Mouse (Mus musculus) cerebellum, adult 8-10 months (tissue): ENCODE measurements around the gene Pex6.
"Not testable (repeated sequence)": the region's sequence is repeated elsewhere in the genome, so short reads cannot be mapped to it uniquely, and the experiment has no call there.

Experiments
- DNase-seq: peaks from one replicate; pipeline ENCODE4 v3.0.0; 2022

Gene Pex6

GRCm38 (mm10) chr17:46736160-46736559, 24.9 kb downstream of the Pex6 start:
- DNase-seq: no peak

DNA sequence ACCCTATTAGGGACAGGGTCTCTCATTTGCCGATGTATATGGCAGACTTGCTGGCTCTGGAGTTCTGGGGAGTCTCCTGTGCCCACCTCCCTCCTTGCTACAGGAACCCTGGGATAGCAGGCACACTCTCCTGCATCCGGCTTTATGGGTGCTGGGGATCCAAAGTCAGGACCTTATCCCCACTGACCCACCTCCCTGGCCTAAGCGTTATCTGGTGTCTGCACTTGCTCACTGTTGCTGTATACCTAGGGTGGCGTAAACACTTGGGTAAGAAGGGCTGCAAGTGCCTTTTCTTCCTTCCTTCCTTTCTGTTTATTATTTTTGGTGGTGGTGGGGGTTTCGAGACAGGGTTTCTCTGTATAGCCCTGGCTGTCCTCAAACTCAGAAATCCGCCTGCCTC, 30.0 kb downstream of the Pex6 start:
- DNase-seq: no peak

DNA sequence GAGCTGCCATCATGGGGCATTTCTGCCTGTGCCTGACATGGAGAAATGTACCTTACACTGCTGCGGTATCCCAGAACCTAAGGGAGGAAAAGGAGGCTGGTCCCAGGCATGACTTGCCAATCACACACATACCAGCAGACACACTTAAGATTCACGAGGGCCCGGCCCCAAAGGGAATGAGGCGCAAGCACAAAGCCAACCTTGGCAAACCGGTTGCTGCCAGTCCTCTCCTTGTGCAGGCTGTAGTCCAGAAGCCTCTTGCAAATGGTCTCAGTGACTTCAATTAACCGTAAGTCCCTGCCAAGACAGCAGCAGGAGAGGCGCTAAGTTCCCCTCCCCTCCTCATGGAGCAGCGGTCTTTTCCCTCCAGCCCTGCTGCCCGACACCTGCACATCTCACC, 31.7 kb downstream of the Pex6 start:
- DNase-seq: no peak

DNA sequence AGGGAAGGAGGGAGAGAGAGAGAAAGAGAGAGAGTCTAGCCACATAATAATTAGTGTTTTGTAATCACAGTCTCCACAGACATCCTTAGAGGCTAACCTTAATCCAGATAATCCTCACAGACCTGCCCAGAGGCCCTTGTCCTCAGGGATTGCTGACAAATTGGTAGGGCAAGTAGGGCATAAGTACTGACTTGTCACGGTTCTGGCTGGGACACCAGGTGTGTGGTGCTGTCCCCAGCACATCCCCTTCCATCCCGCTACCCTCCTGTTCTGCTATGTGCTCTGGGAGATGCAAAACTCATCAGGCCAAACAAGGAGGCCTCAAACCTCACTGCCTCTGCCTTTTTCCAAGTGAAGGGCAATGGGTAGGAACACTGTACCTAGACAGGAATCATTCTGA, 34.2 kb downstream of the Pex6 start:
- no peak for DNase-seq

DNA sequence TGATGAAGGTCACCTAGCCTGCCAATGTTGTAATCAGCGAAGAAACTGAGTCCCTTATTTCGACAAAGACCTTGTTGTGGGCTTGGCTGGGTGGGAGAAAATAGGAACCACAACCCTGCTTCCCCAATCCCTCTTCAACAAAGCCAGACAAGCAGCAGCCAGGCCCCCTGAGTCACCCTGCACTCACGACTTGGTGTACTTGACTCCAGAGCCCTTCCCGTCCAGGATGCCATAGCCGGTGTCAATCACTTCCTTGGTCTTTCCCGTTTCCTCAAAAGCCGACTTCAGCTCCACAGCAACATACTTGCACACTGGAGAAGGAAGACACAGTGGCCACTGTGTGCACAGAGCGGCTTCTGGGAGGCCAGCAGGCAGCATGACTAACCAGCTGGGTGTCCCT, 36.0 kb downstream of the Pex6 start:
- no peak for DNase-seq

DNA sequence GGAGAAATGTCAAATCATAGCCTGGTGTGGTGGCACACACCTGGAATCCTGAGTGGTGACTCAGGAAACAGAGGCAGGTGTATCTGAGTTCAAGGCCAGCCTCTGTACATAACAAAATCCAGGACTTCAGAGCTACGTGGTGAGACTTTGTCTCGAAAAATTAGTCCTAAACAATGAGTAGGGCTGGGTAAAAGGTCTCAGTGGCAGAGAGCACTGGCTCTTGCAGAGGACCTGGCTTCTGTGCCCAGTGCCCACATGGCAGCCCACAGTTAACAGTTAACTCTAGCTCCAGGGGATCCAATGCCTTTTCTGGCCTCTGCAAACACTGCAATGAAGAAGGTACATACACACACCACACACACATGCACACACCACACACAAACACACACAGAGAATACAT, 36.5 kb downstream of the Pex6 start:
- no peak for DNase-seq

GRCm38 (mm10) chr17:46749282-46749681, 38.0 kb downstream of the Pex6 start:
- DNase-seq: no peak

DNA sequence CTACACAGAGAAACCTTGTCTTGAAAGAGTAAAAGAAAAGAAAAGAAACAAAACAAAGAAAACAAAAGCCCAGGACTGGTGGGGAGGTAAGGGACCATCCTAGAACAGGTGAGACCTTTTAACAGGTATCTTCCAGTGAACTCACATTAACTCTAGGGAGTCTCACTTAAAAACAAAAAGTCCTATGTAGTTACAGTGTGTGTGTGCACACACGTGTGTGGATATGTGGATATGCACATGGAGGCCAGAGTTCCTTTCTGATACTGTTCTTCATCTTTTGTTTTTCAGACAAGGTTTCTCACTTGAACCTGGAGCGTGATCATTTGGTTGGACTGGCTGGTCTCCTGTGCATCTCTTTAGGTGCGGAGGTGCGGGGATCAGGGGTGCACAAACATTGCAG, 39.3 kb downstream of the Pex6 start:
- DNase-seq: no peak

DNA sequence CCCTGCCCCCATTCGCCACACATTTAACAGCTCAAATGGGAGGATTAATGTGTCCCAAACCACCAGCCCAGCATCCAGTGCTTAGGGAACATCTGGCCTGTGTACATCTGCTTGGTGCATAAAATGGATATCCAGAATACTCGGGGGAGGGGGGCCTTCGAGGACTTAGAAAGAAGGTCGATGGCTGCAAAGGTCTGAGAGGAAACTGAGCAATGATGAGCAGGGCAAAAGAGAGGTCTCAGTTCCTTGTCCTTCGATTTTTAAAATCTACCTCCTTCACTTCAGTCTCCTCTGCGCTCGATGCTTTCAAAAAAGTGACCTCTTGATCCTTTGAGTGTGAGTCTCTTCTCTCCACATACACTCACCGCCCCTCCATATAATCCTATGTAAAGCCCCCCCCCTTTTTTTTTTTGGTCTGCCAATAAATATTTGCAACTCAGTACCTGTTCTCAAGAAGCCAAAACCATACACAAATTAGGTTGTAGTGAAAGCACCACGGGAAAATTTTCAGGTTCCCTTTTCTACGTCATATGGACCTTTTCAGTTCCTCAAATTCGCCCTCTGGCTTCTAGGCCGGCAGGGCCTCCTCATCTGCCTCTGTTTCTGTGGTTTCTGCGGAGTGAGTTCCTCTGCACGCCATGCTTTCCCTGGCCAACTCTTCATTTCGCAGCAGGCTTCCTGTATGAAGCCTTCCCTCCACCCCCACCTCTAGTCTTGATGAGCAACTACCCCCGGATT, 40.0 kb downstream of the Pex6 start:
- no peak for DNase-seq

DNA sequence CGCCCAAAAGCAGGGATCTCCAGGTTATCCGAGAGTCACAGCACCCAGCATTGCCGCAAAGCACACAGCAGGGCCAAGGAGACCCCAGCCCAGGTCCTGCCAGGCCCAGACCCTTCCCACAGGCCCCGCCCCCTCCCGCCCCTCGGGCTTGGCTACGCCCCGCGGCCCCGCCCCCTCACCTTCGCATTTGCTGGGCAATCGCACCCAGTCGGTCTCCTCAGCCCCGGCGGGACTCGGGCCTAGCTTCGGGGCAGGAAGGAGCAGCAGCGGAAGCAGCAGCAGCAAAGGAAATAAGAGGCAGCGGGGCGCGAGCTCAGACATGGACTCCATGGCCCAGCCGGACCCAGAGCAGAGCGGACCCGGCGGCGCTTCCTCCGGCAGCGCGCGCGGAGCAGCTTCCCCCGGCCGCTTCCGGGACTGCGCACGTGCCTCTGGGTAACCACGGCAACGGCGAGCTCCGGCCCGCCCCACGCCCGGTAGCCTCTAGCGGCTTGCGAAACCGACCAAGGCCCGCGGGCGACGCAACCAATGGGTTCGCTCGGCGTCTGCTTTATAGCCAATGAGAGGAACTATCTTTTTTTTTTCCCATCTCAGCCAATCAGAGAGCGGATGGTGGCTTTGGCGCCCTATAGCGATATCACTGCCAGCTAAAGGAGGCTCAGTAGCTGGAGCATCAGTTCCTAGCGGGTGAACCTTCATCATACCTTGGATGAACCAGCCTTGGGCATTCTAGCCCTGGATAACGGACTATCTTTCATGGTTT, 40.7 kb downstream of the Pex6 start, which contains the start of gene Cnpy3:
Gene Cnpy3, minus strand, starts transcription at position 421 of the 763 bp plus-strand sequence.
- peak; percentile 96 for DNase-seq

DNA sequence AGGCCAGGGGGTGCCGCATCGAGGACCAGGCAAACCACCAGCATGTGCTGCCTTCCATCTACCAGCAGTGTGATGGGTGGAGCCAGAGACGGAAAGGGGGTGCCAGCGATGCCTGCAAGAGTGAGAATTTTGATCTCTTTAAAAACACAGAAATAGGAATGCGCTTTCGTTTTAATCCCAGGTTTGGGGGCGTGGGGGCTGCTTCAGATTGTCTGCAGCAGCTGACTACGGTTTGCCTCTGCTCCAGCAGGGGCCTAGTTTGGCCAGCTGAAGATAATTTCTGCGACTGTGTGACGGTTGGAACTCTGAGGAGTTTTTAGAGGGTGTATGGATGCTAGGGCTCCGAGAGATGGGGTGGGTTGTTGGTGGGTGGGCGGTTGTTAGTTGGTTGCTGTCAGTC, 47.5 kb downstream of the Pex6 start:
- DNase-seq: no peak

GRCm38 (mm10) chr17:46763544-46763943, 52.3 kb downstream of the Pex6 start, which contains the start of gene Ptcra:
Gene Ptcra (minus strand): TSS chr17:46763712.
- no peak for DNase-seq

- DNase-seq: not testable (repeated sequence)
These were observed 53.7 kb downstream of the Pex6 start for GRCm38 (mm10) chr17:46764916-46765315.

GRCm38 (mm10) chr17:46767868-46768267, 56.6 kb downstream of the Pex6 start:
- DNase-seq: no peak

- DNase-seq: no peak
These were observed 59.3 kb downstream of the Pex6 start for GRCm38 (mm10) chr17:46770546-46770945.

DNA sequence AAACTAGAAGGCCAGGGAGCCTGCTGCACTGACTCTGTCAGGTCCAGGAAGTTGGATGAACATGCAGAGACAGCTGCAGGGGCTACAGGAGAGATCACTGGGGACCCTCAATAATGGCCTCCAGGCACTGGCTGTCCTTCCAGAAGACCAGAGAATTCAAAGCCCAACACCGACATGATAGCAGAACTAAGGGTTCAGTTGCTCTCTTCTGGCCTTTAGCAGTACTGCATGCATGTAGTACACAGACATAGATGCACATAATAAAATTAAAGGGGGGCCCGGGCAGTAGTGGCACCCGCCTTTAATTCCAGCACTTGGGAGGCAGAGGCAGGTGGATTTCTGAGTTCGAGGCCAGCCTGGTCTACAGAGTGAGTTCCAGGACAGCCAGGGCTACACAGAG, 59.8 kb downstream of the Pex6 start:
- DNase-seq: no peak

GRCm38 (mm10) chr17:46771616-46772015, 60.4 kb downstream of the Pex6 start:
- peak; percentile 33 for DNase-seq

DNA sequence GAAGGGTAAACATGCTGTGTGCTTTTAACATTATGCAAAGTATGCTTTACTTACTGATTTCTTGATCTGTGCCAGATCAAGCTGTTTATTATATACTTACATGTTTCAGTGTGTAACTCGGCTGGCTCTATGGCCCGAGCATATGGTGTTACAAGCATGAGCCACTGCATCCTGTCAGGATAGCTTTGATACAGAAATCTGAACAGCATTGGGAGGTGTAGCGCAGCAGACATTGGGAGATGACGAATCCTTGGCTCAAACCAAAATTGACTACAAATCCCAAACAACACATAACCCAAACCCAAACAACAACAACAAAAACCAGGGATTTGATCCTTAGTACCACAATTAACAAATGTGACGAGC, 60.8 kb downstream of the Pex6 start:
- DNase-seq: no peak

DNA sequence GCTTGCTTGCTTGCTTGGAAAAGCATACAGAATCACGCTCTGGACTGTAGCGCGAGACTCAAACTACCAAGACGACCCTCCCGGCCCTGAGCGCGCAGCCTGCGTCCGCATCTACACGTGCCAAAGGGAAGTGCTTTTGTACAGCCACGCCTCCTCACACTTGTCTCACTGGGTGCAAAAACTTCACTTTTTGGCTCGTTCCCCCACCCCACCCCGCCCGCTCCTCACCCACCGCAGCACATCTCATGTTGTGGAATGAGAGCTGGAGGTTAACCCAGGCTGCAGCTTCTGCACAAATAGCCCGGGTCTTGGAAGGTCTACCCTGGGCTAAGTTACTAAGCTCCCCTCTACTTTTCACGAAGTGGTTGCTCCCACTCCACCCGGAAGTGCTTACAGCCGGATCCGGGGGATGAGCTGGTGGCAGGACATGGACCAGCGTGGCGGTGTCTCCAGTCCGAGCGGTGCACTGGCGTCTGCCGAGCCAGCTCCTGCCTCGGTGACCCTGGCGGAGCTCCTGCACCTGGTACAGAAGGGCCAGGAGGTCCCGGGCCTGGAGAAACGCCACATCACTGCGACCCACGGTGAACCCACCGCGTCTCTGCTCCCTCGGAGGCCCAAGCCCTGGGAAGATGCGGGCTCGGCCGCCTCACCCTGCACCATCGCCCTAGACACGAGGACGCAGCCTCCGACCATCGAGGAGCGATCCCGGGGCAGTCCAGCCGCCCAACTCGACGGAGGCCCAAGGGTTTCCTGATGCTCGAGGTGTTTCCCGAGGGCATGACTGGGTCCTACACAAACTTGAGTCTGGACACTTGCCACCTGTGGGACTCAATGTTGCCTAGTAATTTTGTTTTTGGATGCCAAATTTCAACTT, 61.4 kb downstream of the Pex6 start, which contains the start of gene 2310039H08Rik:
Gene 2310039H08Rik, plus strand, starts transcription at position 232 of the 874 bp plus-strand sequence.
- peak; percentile 80 for DNase-seq

GRCm38 (mm10) chr17:46773278-46774130, 62.2 kb downstream of the Pex6 start:
- DNase-seq: no peak

DNA sequence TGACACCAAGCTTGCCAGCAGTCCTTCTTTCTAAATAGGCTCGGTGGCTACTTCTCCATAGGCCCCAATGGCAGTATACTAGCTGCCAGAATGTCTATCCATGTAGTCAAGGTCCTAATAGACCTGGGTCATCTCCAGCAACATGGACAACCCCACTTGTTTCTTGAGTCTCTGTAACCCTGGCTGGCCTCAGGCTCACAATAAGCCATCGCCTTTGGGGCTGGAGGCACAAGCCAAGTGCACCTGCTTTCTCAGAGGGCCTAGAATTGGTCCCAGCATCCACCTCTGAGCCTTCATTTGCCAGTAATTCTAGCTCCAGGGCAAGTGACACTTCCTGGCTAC, 62.8 kb downstream of the Pex6 start:
- DNase-seq: no peak

- DNase-seq: no peak
These were observed 63.8 kb downstream of the Pex6 start for GRCm38 (mm10) chr17:46775070-46775469.
